Mouse (Mus musculus) MEL (cell line): ENCODE results near the gene Rnase12.

Source experiments
- CTCF ChIP-seq, 3 experiments: IDR thresholded peaks in 2 of 3; conservative IDR thresholded peaks in 1 of 3; 2 replicates each; pipeline ENCODE4 v1.5.1; 2011 to 2012; ENCODE audit warnings: low read length in 3 of 3, low read depth in 2 of 3, mild to moderate bottlenecking in 2 of 3, improper control_type of control experiment in 1 of 3, inconsistent platforms in 1 of 3, mixed read lengths in 1 of 3, moderate library complexity in 1 of 3; ENCODE audit not compliant: control insufficient read depth in 1 of 3, insufficient read depth in 1 of 3, poor library complexity in 1 of 3, severe bottlenecking in 1 of 3
- EP300 ChIP-seq, 2 experiments: IDR thresholded peaks; 2 replicates each; pipeline ENCODE4 v1.6.1; 2011; ENCODE audit warnings: improper control_type of control experiment in 2 of 2, low read length in 2 of 2, low read depth in 1 of 2, mild to moderate bottlenecking in 1 of 2
- GABPA ChIP-seq: IDR thresholded peaks from 2 replicates; pipeline ENCODE4 v1.6.1; 2012; ENCODE audit warnings: low read depth, mild to moderate bottlenecking, inconsistent platforms, low read length, improper control_type of control experiment, moderate library complexity
- GATA1 ChIP-seq: IDR thresholded peaks from 2 replicates; pipeline ENCODE4 v1.6.1; 2011; ENCODE audit warnings: low read depth, low read length, improper control_type of control experiment
- HCFC1 ChIP-seq: IDR thresholded peaks from 2 replicates; pipeline ENCODE4 v1.6.1; 2012; ENCODE audit warnings: low read depth, mild to moderate bottlenecking, inconsistent platforms, low read length, improper control_type of control experiment, moderate library complexity
- MAZ ChIP-seq: IDR thresholded peaks from 2 replicates; pipeline ENCODE4 v1.6.1; 2012; ENCODE audit warnings: low read depth, mild to moderate bottlenecking, inconsistent platforms, low read length, improper control_type of control experiment
- NRF1 ChIP-seq: IDR thresholded peaks from 2 replicates; pipeline ENCODE4 v1.6.1; 2014; ENCODE audit warnings: low read depth, mild to moderate bottlenecking, inconsistent platforms, low read length, improper control_type of control experiment, moderate library complexity; ENCODE audit not compliant: poor library complexity, insufficient read depth, severe bottlenecking
- RAD21 ChIP-seq: IDR thresholded peaks from 2 replicates; pipeline ENCODE4 v1.6.1; 2011; ENCODE audit warnings: mild to moderate bottlenecking, low read depth, low read length, improper control_type of control experiment
- ZNF384 ChIP-seq: IDR thresholded peaks from 2 replicates; pipeline ENCODE4 v1.6.1; 2012; ENCODE audit warnings: low read depth, mild to moderate bottlenecking, inconsistent platforms, low read length, improper control_type of control experiment

DNA sequence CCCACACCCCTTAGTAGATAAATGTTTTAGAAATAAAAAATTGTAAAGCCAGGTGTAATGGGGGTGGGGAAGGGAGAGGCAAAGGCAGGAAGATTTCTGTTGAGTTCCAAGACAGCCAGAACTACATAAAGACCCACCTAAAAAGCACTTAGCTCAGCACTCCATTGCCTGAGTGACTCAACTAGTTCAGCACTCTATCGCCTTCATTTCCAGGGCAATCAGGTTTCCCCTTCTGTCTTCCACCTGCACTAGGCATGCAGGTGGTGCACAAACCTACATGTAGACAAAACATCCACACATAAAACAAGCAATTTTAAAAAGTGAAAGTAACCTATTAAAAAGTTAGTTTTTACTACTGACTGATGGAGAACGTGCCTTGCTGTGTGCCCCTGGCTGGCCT, 27.6 kb upstream of the Rnase12 start:
- TF ChIP-seq RAD21 = no peak
- TF ChIP-seq ZNF384 = no peak
- TF ChIP-seq EP300 (IDR thresholded peaks at IDR 0.05; ENCODE audit: low read depth in 1 of 2, low read length in 2 of 2) = no peak
- no peak for TF ChIP-seq GABPA
- no peak for TF ChIP-seq CTCF (IDR thresholded peaks at IDR 0.05 in 2 of 3, conservative IDR thresholded peaks at IDR 0.05 in 1 of 3; ENCODE audit: control insufficient read depth in 1 of 3, insufficient read depth in 1 of 3, low read depth in 2 of 3, low read length in 3 of 3, poor library complexity in 1 of 3, severe bottlenecking in 1 of 3)
- no peak for TF ChIP-seq MAZ
- no peak for TF ChIP-seq HCFC1
- no peak for TF ChIP-seq NRF1
- TF ChIP-seq GATA1 = no peak
